Mouse (Mus musculus): ENCODE measurements at regions not wholly inside any gene's neighbourhood (a gene's known extent, or its start where the extent isn't known, plus 50 kb on each side); places are given as distances from the start of the nearest gene placed in this dataset.

DNA sequence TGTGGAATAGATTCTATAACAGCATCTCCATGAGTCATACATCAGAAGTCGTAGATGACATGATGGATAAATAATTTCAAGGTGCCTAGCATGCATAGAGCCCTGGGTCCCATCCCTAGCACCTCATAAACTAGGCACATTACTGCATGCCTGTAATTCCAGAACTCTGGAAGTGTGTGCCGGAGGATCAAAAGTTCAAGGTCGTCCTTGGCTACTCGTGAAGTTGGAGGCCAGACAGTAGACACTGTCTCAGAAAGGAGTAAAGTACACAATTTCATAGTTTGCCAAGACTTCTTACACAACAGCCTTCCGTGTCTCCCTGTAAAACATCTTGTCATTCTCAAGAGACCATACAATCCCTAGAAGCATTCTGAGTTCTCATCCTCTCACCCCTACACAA is 63.5 kb upstream of the Neo1 start:
- TF ChIP-seq POLR2A (IDR thresholded peaks at IDR 0.05; ENCODE audit: borderline replicate concordance, extremely low read depth, insufficient read depth, insufficient read length, poor library complexity, severe bottlenecking) (no peak), CTCF (IDR thresholded peaks at IDR 0.05; ENCODE audit: borderline replicate concordance, extremely low read depth, insufficient read depth, insufficient read length) (no peak)
